Mouse (Mus musculus) embryonic stem cell, embryonic (primary cell): ENCODE measurements at regions not wholly inside any gene's neighbourhood (a gene's known extent, or its start where the extent isn't known, plus 50 kb on each side); places are given as distances from the start of the nearest gene placed in this dataset.

ENCODE experiments used
- CTCF ChIA-PET, 4 experiments: fragments of 300-600 bp in 2 of 4; fragments of 350-600 bp in 2 of 4; sonication (Branson Sonifier 250); formaldehyde crosslinking; loops; one replicate each; lab custom pipeline; 2022; ENCODE audit warnings: inconsistent platforms in 2 of 4; lab: Charles Lee
- POLR2A ChIA-PET, 4 experiments: fragments of 300-600 bp in 2 of 4; fragments of 350-600 bp in 2 of 4; sonication (Branson Sonifier 250); formaldehyde crosslinking; loops; one replicate each; lab custom pipeline; 2022; ENCODE audit warnings: antibody characterized with exemption in 4 of 4, inconsistent platforms in 1 of 4; lab: Charles Lee

- POLR2A ChIA-PET = interaction anchor here in 1 of 4 experiments (0.5 to 0.8 kb wide), 2 partner anchors 10 kb away, joined by 3 to 4 read pairs; no protein-coding TSS in a partner anchor
- CTCF ChIA-PET = interaction anchor here in 2 of 4 experiments (1.2 to 1.4 kb wide), 2 partner anchors 10 kb away, joined by 5 read pairs; no protein-coding TSS in a partner anchor
These were observed 216.4 kb downstream of the Lmx1a start for GRCm38 (mm10) chr1:167905424-167905823.

- ChIA-PET POLR2A (interaction anchor here in 1 of 4 experiments (1.2 kb wide), 1 partner anchor 11 kb away, joined by 3 read pairs; no protein-coding TSS in a partner anchor), CTCF (interaction anchor here in 2 of 4 experiments (0.7 to 1.4 kb wide), 4 partner anchors 16 to 268 kb away, joined by 3 to 4 read pairs (median 4); no protein-coding TSS in a partner anchor)
These were observed 223.0 kb downstream of the Lmx1a start for GRCm38 (mm10) chr1:167912074-167912473.

GRCm38 (mm10) chr1:167914982-167915561 is 226.0 kb downstream of the Lmx1a start:
- ChIA-PET CTCF (interaction anchor here (0.5 to 4.6 kb wide), 47 partner anchors 8 to 1544 kb away, joined by 3 to 37 read pairs (median 5); partner anchors contain the start of gene Mgst3 (in 1 of the 4)), POLR2A (interaction anchor here (0.6 to 2.8 kb wide), 19 partner anchors 10 to 615 kb away, joined by 3 to 14 read pairs (median 4); partner anchors contain the start of gene Mgst3 (in 1 of the 4))

DNA sequence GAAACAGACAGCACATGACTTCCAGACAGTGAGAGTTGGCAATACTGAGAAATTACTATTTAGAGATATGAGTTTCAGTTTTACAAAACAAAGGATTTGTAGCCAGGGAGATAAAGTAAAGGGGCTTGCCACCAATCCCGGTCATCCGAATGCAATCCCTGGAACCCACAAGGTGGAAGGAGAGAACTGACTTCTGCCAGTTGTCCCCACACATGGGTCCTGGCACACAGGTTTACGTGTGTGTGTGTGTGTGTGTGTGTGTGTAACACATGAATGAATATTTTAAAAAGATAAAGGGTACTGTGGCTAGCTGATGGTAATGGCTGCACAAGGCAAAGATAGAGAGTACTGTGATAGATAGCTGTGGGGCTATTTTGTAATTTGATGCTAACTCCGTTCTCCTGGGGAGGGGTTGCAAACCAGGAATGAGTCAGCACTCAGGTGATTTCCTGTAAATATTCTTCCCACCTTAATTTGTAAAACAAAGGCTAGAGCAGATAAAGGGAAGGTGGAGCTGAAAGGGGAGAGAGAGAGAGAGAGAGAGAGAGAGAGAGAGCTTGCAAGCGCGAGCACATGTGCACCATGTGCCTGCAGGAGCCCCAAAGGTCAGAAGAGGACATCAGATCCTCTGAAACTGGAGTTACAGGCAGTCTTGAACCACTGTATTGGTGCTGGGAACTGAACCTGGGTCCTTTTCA is 226.7 kb downstream of the Lmx1a start:
- CTCF ChIA-PET = interaction anchor here (0.5 to 4.6 kb wide), 52 partner anchors 9 to 1596 kb away, joined by 3 to 37 read pairs (median 5); partner anchors contain the start of gene Mgst3 (in 1 of the 4)
- POLR2A ChIA-PET = interaction anchor here (0.5 to 2.8 kb wide), 25 partner anchors 10 to 626 kb away, joined by 3 to 14 read pairs (median 4); partner anchors contain the start of gene Mgst3 (in 1 of the 4)

- ChIA-PET CTCF (no interaction called here), POLR2A (interaction anchor here in 1 of 4 experiments (0.6 kb wide), 1 partner anchor 11 kb away, joined by 3 read pairs; no protein-coding TSS in a partner anchor)
These were observed 233.9 kb downstream of the Lmx1a start for GRCm38 (mm10) chr1:167922917-167923316.

GRCm38 (mm10) chr1:167928060-167928467 is 239.0 kb downstream of the Lmx1a start:
- POLR2A ChIA-PET = interaction anchor here in 2 of 4 experiments (1.0 to 1.5 kb wide), 5 partner anchors 12 to 278 kb away, joined by 3 to 6 read pairs (median 5); no protein-coding TSS in a partner anchor

GRCm38 (mm10) chr1:167929729-167930341 is 240.8 kb downstream of the Lmx1a start:
- ChIA-PET CTCF (interaction anchor here (0.5 to 5.0 kb wide), 32 partner anchors 8 to 1608 kb away, joined by 3 to 37 read pairs (median 4); partner anchors contain the start of gene Mgst3 (in 1 of the 4)), POLR2A (interaction anchor here in 3 of 4 experiments (1.3 to 2.1 kb wide), 4 partner anchors 14 to 280 kb away, joined by 3 to 14 read pairs (median 4); no protein-coding TSS in a partner anchor)

More at GRCm38 (mm10) chr1:167928060-167928467, 239.0 kb downstream of the Lmx1a start:
- CTCF ChIA-PET = interaction anchor here (0.7 to 5.0 kb wide), 19 partner anchors 9 to 628 kb away, joined by 3 to 37 read pairs (median 5); partner anchors contain the start of genes Lmx1a (in 1 of the 4) and Mgst3 (in 1 of the 4)

DNA sequence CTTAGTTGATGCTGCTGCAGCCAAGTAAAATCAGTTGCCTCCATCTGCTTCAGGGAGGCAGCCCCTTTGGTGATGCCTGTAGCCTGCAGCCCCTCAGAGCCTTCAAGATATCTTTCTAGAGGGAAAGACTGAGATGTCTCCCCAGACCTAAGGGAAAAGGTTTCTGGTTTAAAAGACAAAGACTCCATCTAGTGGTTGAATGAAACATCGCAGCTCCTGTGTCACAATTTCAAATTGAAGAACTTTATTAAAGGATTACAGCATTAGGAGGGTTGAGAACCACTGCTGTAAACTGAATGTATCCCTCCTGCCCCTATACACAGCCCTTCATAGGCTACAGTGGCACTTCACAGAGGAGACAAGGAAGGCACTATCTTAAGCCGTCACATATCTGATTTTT is 243.1 kb downstream of the Lmx1a start:
- ChIA-PET POLR2A (interaction anchor here in 1 of 4 experiments (1.5 kb wide), 1 partner anchor 17 kb away, joined by 5 read pairs; no protein-coding TSS in a partner anchor), CTCF (interaction anchor here in 3 of 4 experiments (0.7 to 1.5 kb wide), 6 partner anchors 16 to 1138 kb away, joined by 3 to 5 read pairs (median 4); no protein-coding TSS in a partner anchor)

GRCm38 (mm10) chr1:167936726-167937125 is 247.7 kb downstream of the Lmx1a start:
- POLR2A ChIA-PET = interaction anchor here in 1 of 4 experiments (0.6 kb wide), 1 partner anchor 18 kb away, joined by 3 read pairs; no protein-coding TSS in a partner anchor
- CTCF ChIA-PET = interaction anchor here in 1 of 4 experiments (0.7 kb wide), 1 partner anchor 244 kb away, joined by 3 read pairs; no protein-coding TSS in a partner anchor

- CTCF ChIA-PET = interaction anchor here (0.6 to 3.0 kb wide), 17 partner anchors 8 to 523 kb away, joined by 3 to 16 read pairs (median 4); no protein-coding TSS in a partner anchor
These were observed 249.1 kb downstream of the Lmx1a start for GRCm38 (mm10) chr1:167938176-167938575.

DNA sequence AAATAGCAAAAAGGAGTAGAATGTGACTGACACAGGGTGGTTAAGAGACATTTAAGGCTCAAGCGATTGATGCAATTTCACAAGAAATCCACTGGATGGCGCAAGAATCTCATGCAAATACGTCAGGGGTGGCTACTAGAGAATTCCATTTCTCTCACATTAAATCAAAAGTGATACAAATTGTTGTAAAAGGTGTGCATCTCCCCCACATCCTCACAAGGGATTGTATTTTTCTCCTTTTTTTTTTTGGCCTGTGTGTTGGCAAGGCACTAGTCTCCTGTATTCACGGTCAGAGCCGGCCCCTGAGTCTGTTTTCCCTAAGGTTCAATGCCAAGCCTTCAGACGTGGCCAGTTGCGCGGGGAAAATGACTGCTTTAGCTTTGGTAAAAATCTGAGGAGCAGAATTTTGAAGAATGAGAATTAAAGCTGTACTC is 253.0 kb downstream of the Lmx1a start:
- CTCF ChIA-PET = interaction anchor here (0.6 to 1.9 kb wide), 7 partner anchors 12 to 393 kb away, joined by 3 to 11 read pairs (median 4); no protein-coding TSS in a partner anchor
- POLR2A ChIA-PET = no interaction called here

More at GRCm38 (mm10) chr1:167938176-167938575, 249.1 kb downstream of the Lmx1a start:
- POLR2A ChIA-PET = interaction anchor here in 1 of 4 experiments (0.9 kb wide), 1 partner anchor 22 kb away, joined by 5 read pairs; no protein-coding TSS in a partner anchor

GRCm38 (mm10) chr1:167943121-167943520 is 254.1 kb downstream of the Lmx1a start:
- ChIA-PET POLR2A (interaction anchor here in 1 of 4 experiments (0.6 kb wide), 1 partner anchor 1553 kb away, joined by 4 read pairs; no protein-coding TSS in a partner anchor), CTCF (interaction anchor here (0.6 to 1.9 kb wide), 9 partner anchors 13 to 433 kb away, joined by 3 to 11 read pairs (median 4); no protein-coding TSS in a partner anchor)

DNA sequence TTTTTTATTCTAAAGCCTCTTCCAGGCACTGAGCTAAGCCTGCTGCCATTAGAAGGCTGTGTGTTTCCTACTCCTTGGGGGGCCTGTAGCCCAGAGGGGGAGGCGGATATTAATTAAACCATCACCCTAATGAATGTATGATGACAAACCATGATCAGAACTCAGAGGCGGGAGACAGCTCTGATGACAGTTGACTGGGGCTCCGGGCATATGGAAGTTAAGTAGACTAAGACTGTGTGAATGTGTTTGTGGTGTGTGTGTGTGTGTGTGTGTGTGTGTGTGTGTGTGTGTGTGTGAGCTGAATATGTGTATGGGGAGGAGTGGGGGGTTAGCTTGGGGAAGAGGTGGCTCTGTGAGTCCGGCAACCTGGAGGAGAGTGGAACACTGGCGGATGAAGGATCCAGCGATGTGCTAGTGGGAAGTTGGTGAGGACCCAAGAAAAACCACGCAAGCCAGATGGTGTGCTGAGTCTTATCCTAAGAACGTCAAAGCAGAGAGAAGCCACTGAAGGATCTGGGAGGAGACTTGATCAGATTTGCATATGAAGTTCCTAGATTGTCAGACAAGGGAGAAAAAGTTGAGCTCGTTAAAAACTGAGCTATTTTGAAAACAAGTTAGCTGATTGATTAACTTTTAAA is 256.7 kb downstream of the Lmx1a start:
- CTCF ChIA-PET = interaction anchor here in 1 of 4 experiments (0.6 kb wide), 1 partner anchor 28 kb away, joined by 3 read pairs; no protein-coding TSS in a partner anchor
- POLR2A ChIA-PET = no interaction called here

GRCm38 (mm10) chr1:167947866-167948265 is 258.8 kb downstream of the Lmx1a start:
- POLR2A ChIA-PET = interaction anchor here in 1 of 4 experiments (0.9 kb wide), 1 partner anchor 10 kb away, joined by 3 read pairs; no protein-coding TSS in a partner anchor

GRCm38 (mm10) chr1:167951717-167952116 is 262.7 kb downstream of the Lmx1a start:
- ChIA-PET POLR2A (interaction anchor here in 1 of 4 experiments (1.1 kb wide), 1 partner anchor 9 kb away, joined by 4 read pairs; no protein-coding TSS in a partner anchor), CTCF (no interaction called here)

More at GRCm38 (mm10) chr1:167947866-167948265, 258.8 kb downstream of the Lmx1a start:
- CTCF ChIA-PET = interaction anchor here in 2 of 4 experiments (0.5 to 0.9 kb wide), 2 partner anchors 10 to 52 kb away, joined by 3 to 4 read pairs; no protein-coding TSS in a partner anchor

DNA sequence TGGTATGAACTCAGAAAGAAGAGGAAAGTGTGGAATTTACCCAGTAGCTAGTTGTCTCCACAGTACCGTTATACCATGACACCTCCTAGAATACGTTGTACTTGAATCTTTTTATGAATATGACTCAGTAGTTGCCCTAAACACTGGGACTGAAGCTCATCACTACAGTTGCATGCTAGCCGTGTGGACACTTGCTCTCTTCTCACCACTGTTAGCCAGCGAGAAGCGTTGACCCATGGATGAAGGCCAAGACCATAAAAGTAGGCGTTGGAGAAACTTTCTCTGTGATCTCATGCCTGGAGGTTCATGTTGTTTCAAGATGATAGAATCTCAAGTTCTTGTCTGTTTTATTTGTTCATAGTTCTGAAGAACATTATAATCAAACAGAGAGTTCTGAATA is 269.5 kb downstream of the Lmx1a start:
- CTCF ChIA-PET = no interaction called here
- POLR2A ChIA-PET = interaction anchor here in 2 of 4 experiments (1.0 to 1.3 kb wide), 2 partner anchors 10 to 14 kb away, joined by 3 to 4 read pairs; no protein-coding TSS in a partner anchor
